Mouse (Mus musculus) kidney, adult 2 months (tissue): ENCODE results near the gene Snd1.

ENCODE experiments used
- CTCF ChIP-seq: fragments of 200-500 bp; conservative IDR thresholded peaks from 2 replicates; pipeline ENCODE4 v1.5.1; 2011; ENCODE audit warnings: low read depth, mild to moderate bottlenecking, control low read depth, low read length, moderate library complexity, mixed read lengths; ENCODE audit not compliant: insufficient read depth, insufficient read length
- POLR2A ChIP-seq: fragments of 200-500 bp; IDR thresholded peaks from one replicate; pipeline ENCODE4 v1.6.1; 2011; ENCODE audit warnings: low read depth, low read length, control low read depth

GRCm38 (mm10) chr6:28827565-28827964 lies 352.6 kb downstream of the Snd1 start:
- TF ChIP-seq CTCF (no peak), POLR2A (no peak)
